Mouse (Mus musculus) neural tube, embryonic 15.5 days (tissue): Measurements from ENCODE around the gene Rpsa. TPM values are rescaled to one million over a fixed set of nuclear protein-coding genes. Genes with fewer than 3 reads are reported as not detected.

ENCODE experiments used
- ATAC-seq: fragments of 200-750 bp; cut with Nextera tagmentation; 2 replicates; pipeline ENCODE4 v1.8.0; 2017; ENCODE audit warnings: mild to moderate bottlenecking, moderate TSS enrichment, moderate library complexity; ENCODE audit not compliant: low FRiP score
- H3K27ac ChIP-seq: fragments of 300-500 bp; sonication (generic); replicated peaks from 2 replicates; pipeline ENCODE4 v1.5.1; 2015; ENCODE audit warnings: mild to moderate bottlenecking, inconsistent platforms
- H3K27me3 ChIP-seq: fragments of 300-500 bp; sonication (generic); replicated peaks from 2 replicates; pipeline ENCODE4 v1.6.1; 2015; ENCODE audit warnings: inconsistent platforms
- H3K36me3 ChIP-seq: fragments of 300-500 bp; sonication (generic); 2 replicates; pipeline ENCODE4 v1.6.1; 2015; ENCODE audit warnings: inconsistent platforms
- H3K4me1 ChIP-seq: fragments of 300-500 bp; sonication (generic); 2 replicates; pipeline ENCODE4 v1.6.1; 2015; ENCODE audit warnings: inconsistent platforms
- H3K4me2 ChIP-seq: fragments of 300-500 bp; sonication (generic); 2 replicates; pipeline ENCODE4 v1.6.1; 2015; ENCODE audit warnings: inconsistent platforms, mild to moderate bottlenecking, moderate library complexity
- H3K4me3 ChIP-seq: fragments of 300-500 bp; sonication (generic); replicated peaks from 2 replicates; pipeline ENCODE4 v1.5.1; 2015; ENCODE audit warnings: mild to moderate bottlenecking, inconsistent platforms
- H3K9ac ChIP-seq: fragments of 300-500 bp; sonication (generic); replicated peaks from 2 replicates; pipeline ENCODE4 v1.6.1; 2015; ENCODE audit warnings: mild to moderate bottlenecking, inconsistent platforms
- H3K9me3 ChIP-seq: fragments of 300-500 bp; sonication (generic); replicated peaks from 2 replicates; pipeline ENCODE4 v1.6.1; 2016; ENCODE audit warnings: inconsistent platforms
- WGBS: fragments of 180-500 bp; shearing (Covaris S2); methylation state at CpG from one replicate; pipeline ENCODE4 v1.1.7; 2015; ENCODE audit warnings: mixed read lengths; 5-methylcytosine and 5-hydroxymethylcytosine counted together
- polyA plus RNA-seq: library from polyadenylated mRNA; unstranded; fragments of >200 nt; fragmentation: Nextera tagmentation; extraction: Ambion mirVana; gene quantifications from 2 replicates; pipeline ENCODE4 v1.2.1, GENCODE M21; 2015

Rpsa gene
- polyA plus RNA-seq = 830 and 1,045 TPM in 2 replicates

DNA sequence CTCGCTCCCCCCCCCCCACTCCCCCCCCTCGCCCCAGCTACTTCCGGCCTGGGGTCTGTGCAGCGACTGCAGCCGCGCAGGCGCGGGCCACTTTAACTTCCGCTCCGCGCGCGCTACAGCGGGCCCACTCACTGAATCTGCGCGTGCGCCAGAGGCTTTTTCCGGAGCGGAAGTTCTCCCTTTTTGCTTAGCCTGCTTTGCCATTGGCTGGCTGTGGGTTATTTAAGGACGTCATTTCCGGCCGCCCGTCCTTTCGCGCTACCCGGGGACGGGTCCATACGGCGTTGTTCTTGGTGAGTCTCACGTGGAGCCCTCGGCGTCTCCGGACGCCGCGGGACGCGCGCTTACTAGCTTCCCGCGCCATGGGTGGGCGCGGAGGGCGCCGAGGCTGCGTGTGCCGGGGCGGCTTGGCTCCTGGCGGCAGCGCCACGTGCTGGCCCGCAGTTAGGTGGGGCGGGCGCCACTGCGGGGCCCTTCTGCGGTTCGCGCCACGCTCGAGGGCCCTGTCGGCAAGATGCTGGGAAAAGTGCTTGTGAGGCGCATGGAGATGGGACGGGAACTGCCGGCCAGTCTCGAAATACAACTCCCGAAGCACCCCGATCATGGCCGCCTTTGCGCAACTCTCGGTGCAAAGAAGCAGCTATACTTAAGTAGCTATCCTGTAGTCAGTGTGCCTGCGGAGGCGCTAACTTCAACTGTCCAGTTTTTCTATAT lies at the start of gene Rpsa:
Gene Rpsa (plus strand): TSS at position 152 of the 714 bp plus-strand sequence.
- H3K4me2 ChIP-seq = peak within 1 kb of the TSS; percentile 85
- peaks cover 20% of the 10 kb centered on the region for H3K4me1 ChIP-seq
- H3K27ac ChIP-seq = peak within 1 kb of the TSS; percentile 88
- H3K4me3 ChIP-seq = peak within 1 kb of the TSS; percentile 100
- peaks cover 53% of the 10 kb centered on the region for H3K36me3 ChIP-seq
- H3K9ac ChIP-seq = peak within 1 kb of the TSS; percentile 98
- ATAC-seq = peak; percentile 96
- H3K9me3 ChIP-seq = no peaks in the 10 kb centered on the region
- WGBS = under 1% methylated on average over 66 of the region's 72 CpGs
- no peaks in the 10 kb centered on the region for H3K27me3 ChIP-seq

DNA sequence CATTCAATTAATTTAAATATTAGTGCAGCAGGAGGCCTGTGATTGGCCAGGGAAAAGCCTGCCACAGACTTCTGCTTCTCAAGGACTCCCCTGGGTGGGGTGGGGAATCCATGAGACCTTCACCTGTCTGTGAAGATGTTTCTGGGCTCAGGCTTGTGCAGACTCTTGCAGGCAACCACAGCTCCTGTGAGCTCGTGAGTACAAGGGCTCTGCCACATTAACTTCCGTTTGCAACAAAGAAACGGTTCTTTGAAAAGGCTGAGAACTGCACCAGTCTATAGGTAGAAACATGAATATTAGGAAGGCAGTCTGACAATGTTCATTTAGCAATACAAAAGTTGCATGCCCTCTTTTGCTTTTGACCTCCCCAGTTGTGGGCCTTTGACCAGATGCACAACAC lies 49.2 kb upstream of the Rpsa start:
- Histone ChIP-seq H3K4me2 (no peak overlapping the region), H3K4me1 (no peaks in the 10 kb centered on the region), H3K27me3 (no peaks in the 10 kb centered on the region), H3K36me3 (no peaks in the 10 kb centered on the region), H3K9ac (no peak overlapping the region), H3K9me3 (no peaks in the 10 kb centered on the region), H3K27ac (no peak overlapping the region), H3K4me3 (no peak overlapping the region)
- ATAC-seq = no peak
- 78% methylated on average over 3 of the region's 3 CpGs for WGBS

DNA sequence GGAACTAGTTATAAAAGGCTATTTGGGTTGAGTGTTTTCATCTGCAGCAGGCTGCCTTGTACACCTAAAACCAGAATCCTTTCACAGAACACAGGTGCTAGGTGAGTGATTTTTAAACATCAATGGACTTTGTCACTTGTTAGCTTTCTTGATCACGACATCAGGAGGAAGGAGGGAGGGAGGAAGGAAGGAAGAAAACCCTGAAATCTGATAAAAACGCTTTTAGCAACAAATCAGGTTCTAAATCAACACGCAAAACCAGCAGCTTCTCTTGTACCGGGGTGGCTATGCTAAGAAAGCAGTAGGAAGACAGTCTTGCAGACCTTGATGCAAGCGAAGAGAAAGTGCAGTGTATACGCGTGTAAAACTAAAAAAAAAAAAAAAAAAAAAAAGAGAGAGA lies 47.6 kb upstream of the Rpsa start:
- 84% methylated on average over 7 of the region's 7 CpGs for WGBS
- no peaks in the 10 kb centered on the region for H3K27me3 ChIP-seq
- H3K9me3 ChIP-seq = no peaks in the 10 kb centered on the region
- H3K9ac ChIP-seq = no peak overlapping the region
- no peak overlapping the region for H3K4me2 ChIP-seq
- no peak for ATAC-seq
- no peaks in the 10 kb centered on the region for H3K36me3 ChIP-seq
- H3K4me3 ChIP-seq = no peak overlapping the region
- H3K27ac ChIP-seq = no peak overlapping the region
- H3K4me1 ChIP-seq = no peaks in the 10 kb centered on the region

DNA sequence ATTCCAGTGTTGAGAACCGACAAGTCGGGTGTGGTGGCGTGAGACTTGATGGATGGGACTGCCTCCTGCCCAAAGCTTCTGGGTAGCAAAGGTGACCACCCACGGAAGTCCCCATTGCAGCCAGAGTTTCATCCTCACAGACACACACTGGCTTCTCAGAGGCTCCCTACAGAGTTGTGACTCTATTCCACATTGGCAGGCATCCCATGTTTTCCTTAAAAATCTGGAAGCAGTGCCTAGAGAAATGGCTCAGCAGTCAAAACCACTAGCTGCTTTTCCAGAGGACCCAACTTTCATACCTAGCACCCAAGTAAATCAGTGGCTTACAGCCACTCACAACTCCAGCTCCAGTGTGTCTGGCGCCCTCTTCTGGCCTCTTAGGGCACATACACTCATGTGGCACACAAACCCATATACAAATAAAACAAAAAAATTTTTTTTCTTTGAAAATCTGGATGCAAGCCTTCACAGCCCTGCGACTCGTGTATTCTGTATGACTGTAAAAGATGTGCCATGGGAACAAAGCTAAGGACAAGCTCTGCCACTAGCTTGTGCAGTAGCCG lies 46.9 kb upstream of the Rpsa start:
- WGBS = 84% methylated on average over 8 of the region's 8 CpGs
- Histone ChIP-seq H3K4me3 (no peak overlapping the region), H3K4me2 (no peak overlapping the region), H3K27ac (no peak overlapping the region), H3K9ac (no peak overlapping the region), H3K36me3 (no peaks in the 10 kb centered on the region), H3K4me1 (no peaks in the 10 kb centered on the region), H3K27me3 (no peaks in the 10 kb centered on the region), H3K9me3 (no peaks in the 10 kb centered on the region)
- ATAC-seq = no peak

DNA sequence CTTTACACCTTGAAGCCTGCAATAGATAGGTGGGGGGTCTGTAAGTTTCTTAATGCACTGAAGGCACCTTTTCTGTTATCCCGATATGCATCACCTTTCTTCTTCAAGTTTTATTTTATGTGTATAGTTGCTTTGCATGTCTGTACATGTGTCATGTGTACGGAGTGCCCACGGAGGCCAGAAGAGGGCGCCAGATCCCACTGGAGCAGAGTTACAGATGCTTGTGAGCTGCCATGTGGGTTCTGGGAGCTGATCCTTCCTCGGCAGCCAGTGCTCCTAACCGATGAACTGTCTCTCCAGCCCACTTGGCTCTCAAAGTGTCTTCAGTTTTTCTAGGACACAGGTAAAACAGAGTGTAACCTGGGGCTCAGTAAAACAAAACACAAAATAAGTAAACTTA lies 46.2 kb upstream of the Rpsa start:
- no peaks in the 10 kb centered on the region for H3K27me3 ChIP-seq
- no peak overlapping the region for H3K9ac ChIP-seq
- 78% methylated on average over 6 of the region's 6 CpGs for WGBS
- no peak for ATAC-seq
- no peak overlapping the region for H3K4me3 ChIP-seq
- H3K36me3 ChIP-seq = no peaks in the 10 kb centered on the region
- H3K4me1 ChIP-seq = no peaks in the 10 kb centered on the region
- no peak overlapping the region for H3K4me2 ChIP-seq
- H3K27ac ChIP-seq = no peak overlapping the region
- no peaks in the 10 kb centered on the region for H3K9me3 ChIP-seq

DNA sequence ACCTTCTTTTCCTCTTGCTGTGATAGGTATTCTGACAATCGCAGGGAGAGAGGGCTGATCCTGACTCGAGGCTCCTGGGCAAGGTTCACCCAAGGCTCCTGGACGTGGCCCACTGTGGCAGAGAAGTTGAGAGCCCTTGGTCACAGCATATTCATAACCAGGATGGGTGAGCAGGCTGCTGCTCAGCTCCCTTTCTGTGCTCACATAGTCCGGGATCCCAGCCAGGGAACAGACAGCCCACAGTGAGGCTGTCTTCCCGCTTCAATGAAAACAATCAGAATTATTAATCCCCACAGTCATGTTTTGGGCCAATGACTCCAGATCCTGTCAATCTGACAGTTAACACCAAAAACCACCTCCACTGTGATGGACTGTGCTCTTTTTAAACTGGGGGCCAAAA lies 45.5 kb upstream of the Rpsa start:
- Histone ChIP-seq H3K27ac (no peak overlapping the region), H3K9ac (no peak overlapping the region), H3K4me3 (no peak overlapping the region), H3K9me3 (no peaks in the 10 kb centered on the region), H3K4me2 (no peak overlapping the region), H3K4me1 (no peaks in the 10 kb centered on the region), H3K36me3 (no peaks in the 10 kb centered on the region), H3K27me3 (no peaks in the 10 kb centered on the region)
- WGBS = 84% methylated on average over 5 of the region's 5 CpGs
- ATAC-seq = no peak

DNA sequence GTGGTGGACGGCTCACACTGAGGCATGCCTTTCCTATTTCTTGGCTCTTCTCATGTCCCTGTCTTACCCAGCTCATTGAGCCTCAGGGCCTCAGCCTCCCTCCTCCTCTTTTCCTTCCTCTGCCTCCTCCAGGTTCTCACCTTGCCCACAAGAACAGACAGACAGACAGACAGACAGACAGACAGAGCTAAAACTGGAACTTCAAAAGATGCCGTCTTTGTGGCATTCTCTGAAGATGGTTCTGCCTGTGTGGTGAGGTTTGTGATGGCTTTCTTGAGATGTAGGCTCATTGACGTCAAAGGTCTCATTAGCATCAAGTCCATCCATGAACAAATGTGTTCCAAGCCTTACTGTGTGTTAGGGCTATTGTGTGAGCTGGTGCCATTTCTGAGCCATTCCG lies 44.8 kb upstream of the Rpsa start:
- Histone ChIP-seq H3K4me1 (no peaks in the 10 kb centered on the region), H3K36me3 (no peaks in the 10 kb centered on the region), H3K9ac (no peak overlapping the region), H3K27me3 (no peaks in the 10 kb centered on the region), H3K4me2 (no peak overlapping the region), H3K4me3 (no peak overlapping the region), H3K9me3 (no peaks in the 10 kb centered on the region), H3K27ac (no peak overlapping the region)
- ATAC-seq = no peak
- WGBS = 65% methylated on average over 4 of the region's 4 CpGs

DNA sequence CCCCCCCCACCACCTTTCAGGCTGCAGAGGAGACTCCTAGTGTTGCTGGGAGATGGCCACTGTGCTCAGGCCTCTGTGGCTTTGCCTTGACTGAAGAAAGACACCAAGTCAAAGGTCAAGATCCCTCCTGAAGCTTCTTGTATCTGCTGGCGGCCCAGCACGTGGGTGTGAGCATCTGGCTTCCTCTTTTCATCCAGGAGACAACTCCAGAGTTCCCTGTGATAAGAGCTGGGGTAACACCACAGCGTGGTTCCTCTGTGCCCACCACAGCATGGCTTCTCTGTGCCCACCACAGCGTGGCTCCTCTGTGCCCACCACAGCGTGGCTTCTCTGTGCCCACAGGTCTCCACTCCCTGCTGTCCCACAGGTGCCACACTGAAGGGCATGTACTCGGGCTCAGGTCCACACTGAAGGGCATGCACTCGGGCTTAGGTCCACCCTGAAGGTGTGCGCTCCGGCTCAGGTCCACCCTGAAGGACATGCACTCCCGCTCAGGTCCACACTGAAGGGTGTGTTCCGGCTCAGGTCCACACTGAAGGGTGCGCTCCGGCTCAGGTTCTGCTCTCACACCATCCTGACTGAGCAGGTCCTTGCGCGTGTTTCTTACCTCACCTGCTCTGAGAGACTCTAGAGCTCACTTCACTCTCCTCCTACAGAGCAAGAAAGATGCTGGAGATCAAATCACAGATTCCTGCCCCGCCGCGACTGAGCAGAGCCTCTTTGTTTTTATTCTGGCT lies 44.2 kb upstream of the Rpsa start:
- Histone ChIP-seq H3K9me3 (no peaks in the 10 kb centered on the region), H3K27ac (no peak overlapping the region), H3K4me1 (no peaks in the 10 kb centered on the region), H3K4me3 (no peak overlapping the region), H3K9ac (no peak overlapping the region), H3K4me2 (no peak overlapping the region), H3K36me3 (no peaks in the 10 kb centered on the region), H3K27me3 (no peaks in the 10 kb centered on the region)
- WGBS = 87% methylated on average over 18 of the region's 18 CpGs
- no peak for ATAC-seq

DNA sequence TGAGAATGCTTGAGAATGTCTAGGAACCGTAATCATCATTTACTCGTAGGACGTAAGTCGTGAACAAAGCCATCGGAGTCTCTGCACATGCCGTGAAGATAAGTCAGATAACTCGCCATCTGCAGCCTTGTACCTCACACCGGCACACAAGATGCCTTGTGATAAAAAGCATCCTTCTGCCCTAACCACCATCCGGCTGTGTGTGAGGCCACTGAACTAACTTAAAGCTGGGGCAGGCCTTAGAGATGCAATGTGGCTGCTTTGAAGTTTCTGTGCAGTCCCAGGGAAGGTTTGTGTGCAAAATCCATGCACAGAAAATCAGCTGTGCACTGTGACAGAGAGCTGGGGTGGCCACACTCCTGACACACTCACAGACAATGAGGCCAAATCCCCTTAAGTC lies 43.1 kb upstream of the Rpsa start:
- no peak for ATAC-seq
- no peak overlapping the region for H3K9ac ChIP-seq
- WGBS = 94% methylated on average over 9 of the region's 9 CpGs
- no peaks in the 10 kb centered on the region for H3K4me1 ChIP-seq
- no peak overlapping the region for H3K4me2 ChIP-seq
- no peaks in the 10 kb centered on the region for H3K36me3 ChIP-seq
- H3K9me3 ChIP-seq = no peaks in the 10 kb centered on the region
- no peak overlapping the region for H3K4me3 ChIP-seq
- no peak overlapping the region for H3K27ac ChIP-seq
- H3K27me3 ChIP-seq = no peaks in the 10 kb centered on the region

DNA sequence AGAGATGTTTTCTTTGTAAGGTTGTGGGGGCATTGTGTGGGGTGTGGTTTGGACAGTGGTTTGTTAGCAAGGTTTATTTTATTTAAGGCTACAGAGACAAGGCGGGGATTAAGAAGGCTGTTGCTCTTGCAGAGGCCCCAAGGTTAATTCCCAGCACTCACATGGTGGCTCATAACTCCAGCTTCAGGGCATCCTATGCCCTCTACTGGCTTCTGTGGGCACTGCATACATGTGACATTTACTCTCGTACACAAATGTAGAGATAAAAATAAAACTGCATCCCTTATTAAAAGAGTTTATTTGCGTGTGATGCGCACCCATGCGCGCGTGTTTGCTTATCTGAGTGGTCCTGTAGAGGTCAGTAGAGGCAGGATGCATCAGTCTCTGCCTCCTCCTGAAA lies 38.4 kb upstream of the Rpsa start:
- Histone ChIP-seq H3K9me3 (no peaks in the 10 kb centered on the region), H3K4me1 (no peaks in the 10 kb centered on the region), H3K27me3 (no peaks in the 10 kb centered on the region), H3K4me2 (no peak overlapping the region), H3K4me3 (no peak overlapping the region), H3K9ac (no peak overlapping the region), H3K27ac (no peak overlapping the region), H3K36me3 (no peaks in the 10 kb centered on the region)
- no peak for ATAC-seq
- WGBS = 88% methylated on average over 7 of the region's 7 CpGs

DNA sequence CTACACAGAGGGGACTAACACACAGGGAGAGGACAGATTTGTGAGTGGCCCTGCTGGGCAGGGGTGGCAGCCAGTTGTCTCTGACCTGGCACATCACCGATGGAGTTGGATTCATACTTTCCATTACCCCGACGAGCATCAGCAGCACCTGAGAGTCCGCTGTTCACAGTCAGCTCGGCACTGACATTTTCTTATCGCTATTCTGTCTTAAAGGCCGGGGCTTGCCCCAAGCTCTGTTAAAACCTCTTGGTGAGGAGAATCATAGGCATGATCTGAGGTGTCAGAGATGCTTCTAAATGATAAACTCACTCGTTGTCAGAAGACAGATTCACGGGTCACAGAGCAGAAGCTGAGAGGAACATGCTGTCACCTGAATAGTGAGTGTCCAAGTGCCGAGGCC lies 36.4 kb upstream of the Rpsa start:
- no peak overlapping the region for H3K4me3 ChIP-seq
- no peaks in the 10 kb centered on the region for H3K9me3 ChIP-seq
- no peak for ATAC-seq
- H3K36me3 ChIP-seq = no peaks in the 10 kb centered on the region
- no peak overlapping the region for H3K9ac ChIP-seq
- no peak overlapping the region for H3K27ac ChIP-seq
- H3K4me2 ChIP-seq = no peak overlapping the region
- WGBS = 89% methylated on average over 10 of the region's 10 CpGs
- no peaks in the 10 kb centered on the region for H3K27me3 ChIP-seq
- no peaks in the 10 kb centered on the region for H3K4me1 ChIP-seq

DNA sequence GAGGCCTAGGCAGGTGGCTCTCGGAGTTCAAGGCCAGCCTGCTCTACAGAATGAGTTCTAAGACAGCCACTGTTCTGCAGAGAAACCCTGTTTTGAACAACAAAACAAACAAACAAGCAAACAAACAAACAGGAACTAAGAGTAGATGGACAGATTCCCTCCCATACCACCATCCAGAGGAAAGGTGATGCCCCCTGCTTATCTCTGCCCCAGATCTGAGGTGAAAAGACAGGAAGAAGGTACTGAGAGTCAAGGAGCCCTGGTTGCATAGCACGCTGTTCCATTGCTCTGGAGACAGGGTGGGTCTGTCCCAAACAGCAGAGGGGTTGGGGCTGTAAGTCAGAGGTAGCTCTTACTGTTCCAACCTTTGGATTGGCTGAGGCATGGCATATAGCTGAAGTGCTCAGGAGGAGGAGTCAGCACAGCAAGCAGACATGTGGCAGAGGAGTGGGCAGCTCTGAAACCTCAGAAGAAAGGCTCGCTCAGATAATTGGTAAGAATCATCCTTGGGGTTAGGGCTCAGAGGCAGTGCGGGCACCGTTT lies 35.7 kb upstream of the Rpsa start, which contains the start of gene Ccr8:
Gene Ccr8 (plus strand): TSS at position 419 of the 543 bp plus-strand sequence.
- Histone ChIP-seq H3K27me3 (no peaks in the 10 kb centered on the region), H3K36me3 (no peaks in the 10 kb centered on the region), H3K4me3 (no peak within 1 kb of the TSS), H3K27ac (no peak within 1 kb of the TSS), H3K4me1 (no peaks in the 10 kb centered on the region), H3K9ac (no peak within 1 kb of the TSS), H3K4me2 (no peak within 1 kb of the TSS), H3K9me3 (no peaks in the 10 kb centered on the region)
- ATAC-seq = no peak
- 88% methylated on average over 5 of the region's 5 CpGs for WGBS
